Mouse (Mus musculus) neural tube, embryonic 14.5 days (tissue): ENCODE data around the gene Gadd45a. TPM values are rescaled to one million over a fixed set of nuclear protein-coding genes. Genes with fewer than 3 reads are reported as not detected.

ENCODE experiments used
- ATAC-seq: fragments of 200-750 bp; cut with Nextera tagmentation; 2 replicates; pipeline ENCODE4 v1.8.0; 2017; ENCODE audit warnings: low read depth, mild to moderate bottlenecking, moderate TSS enrichment, moderate library complexity
- H3K27ac ChIP-seq: fragments of 300-500 bp; sonication (generic); 2 replicates; pipeline ENCODE4 v1.5.1; 2014; ENCODE audit warnings: low read depth, mild to moderate bottlenecking, control low read depth, low read length, moderate library complexity, mixed read lengths
- H3K27me3 ChIP-seq: fragments of 300-500 bp; sonication (generic); 2 replicates; pipeline ENCODE4 v1.6.1; 2014; ENCODE audit warnings: low read length; ENCODE audit not compliant: control insufficient read depth, insufficient read depth
- H3K36me3 ChIP-seq: fragments of 300-500 bp; sonication (generic); 2 replicates; pipeline ENCODE4 v1.6.1; 2014; ENCODE audit warnings: low read length, mixed read lengths; ENCODE audit not compliant: control insufficient read depth, insufficient read depth
- H3K4me1 ChIP-seq: fragments of 300-500 bp; sonication (generic); 2 replicates; pipeline ENCODE4 v1.6.1; 2014; ENCODE audit warnings: low read length; ENCODE audit not compliant: control insufficient read depth, insufficient read depth
- H3K4me2 ChIP-seq: fragments of 300-500 bp; sonication (generic); 2 replicates; pipeline ENCODE4 v1.6.1; 2014; ENCODE audit warnings: mild to moderate bottlenecking, low read depth, low read length, control low read depth
- H3K4me3 ChIP-seq: fragments of 300-500 bp; sonication (generic); 2 replicates; pipeline ENCODE4 v1.5.1; 2014; ENCODE audit warnings: low read depth, low read length, control low read depth, mixed read lengths
- H3K9ac ChIP-seq: fragments of 300-500 bp; sonication (generic); replicated peaks from 2 replicates; pipeline ENCODE4 v1.6.1; 2014; ENCODE audit warnings: low read depth, mild to moderate bottlenecking, control low read depth, low read length, mixed read lengths
- H3K9me3 ChIP-seq: fragments of 300-500 bp; sonication (generic); 2 replicates; pipeline ENCODE4 v1.6.1; 2016; ENCODE audit warnings: low read length; ENCODE audit not compliant: control insufficient read depth
- WGBS: fragments of 180-500 bp; shearing (Covaris S2); extraction: QIAGEN DNeasy Blood & Tissue Kit; methylation state at CpG from one replicate; pipeline ENCODE4 v1.1.7; 2014; 5-methylcytosine and 5-hydroxymethylcytosine counted together
- polyA plus RNA-seq: library from polyadenylated mRNA; unstranded; fragments of >200 nt; fragmentation: Nextera tagmentation; extraction: Ambion mirVana; gene quantifications from 2 replicates; pipeline ENCODE4 v1.2.1, GENCODE M21; 2014

Gadd45a gene
- polyA plus RNA-seq, 1 experiment from 2014 or later: 12.9 TPM

- Histone ChIP-seq H3K9ac (no peak overlapping the region), H3K4me1 (no peaks in the 10 kb centered on the region), H3K36me3 (no peaks in the 10 kb centered on the region), H3K27me3 (no peaks in the 10 kb centered on the region), H3K27ac (no peak overlapping the region), H3K4me3 (no peak overlapping the region), H3K4me2 (no peak overlapping the region), H3K9me3 (no peaks in the 10 kb centered on the region)
- ATAC-seq: no peak
- 90% methylated on average over 4 of the region's 4 CpGs for WGBS
These were observed 36.2 kb upstream of the Gadd45a start for GRCm38 (mm10) chr6:67073446-67073845.

GRCm38 (mm10) chr6:67071615-67072014, 34.4 kb upstream of the Gadd45a start:
- H3K9me3 ChIP-seq: no peaks in the 10 kb centered on the region
- no peak for ATAC-seq
- 92% methylated on average over 1 of the region's 1 CpGs for WGBS

GRCm38 (mm10) chr6:67069800-67070315, 32.6 kb upstream of the Gadd45a start:
- no peaks in the 10 kb centered on the region for H3K4me1 ChIP-seq
- WGBS: 61% methylated on average over 9 of the region's 9 CpGs
- H3K4me3 ChIP-seq: no peak overlapping the region
- H3K9ac ChIP-seq: no peak overlapping the region
- H3K36me3 ChIP-seq: no peaks in the 10 kb centered on the region
- no peak; the same call in 1 of the 2 replicates for ATAC-seq
- no peak overlapping the region for H3K4me2 ChIP-seq
- no peak overlapping the region for H3K27ac ChIP-seq
- no peaks in the 10 kb centered on the region for H3K9me3 ChIP-seq
- H3K27me3 ChIP-seq: no peaks in the 10 kb centered on the region

More at GRCm38 (mm10) chr6:67071615-67072014, 34.4 kb upstream of the Gadd45a start:
- Histone ChIP-seq H3K4me2 (no peak overlapping the region), H3K27me3 (no peaks in the 10 kb centered on the region), H3K4me1 (no peaks in the 10 kb centered on the region), H3K36me3 (no peaks in the 10 kb centered on the region), H3K9ac (no peak overlapping the region), H3K4me3 (no peak overlapping the region), H3K27ac (no peak overlapping the region)

GRCm38 (mm10) chr6:67069219-67069762, 32.0 kb upstream of the Gadd45a start:
- H3K9ac ChIP-seq: no peak overlapping the region
- H3K4me1 ChIP-seq: no peaks in the 10 kb centered on the region
- no peak for ATAC-seq
- H3K4me3 ChIP-seq: no peak overlapping the region
- H3K27me3 ChIP-seq: no peaks in the 10 kb centered on the region
- H3K4me2 ChIP-seq: no peak overlapping the region
- WGBS: 88% methylated on average over 8 of the region's 8 CpGs
- no peak overlapping the region for H3K27ac ChIP-seq
- no peaks in the 10 kb centered on the region for H3K36me3 ChIP-seq
- H3K9me3 ChIP-seq: no peaks in the 10 kb centered on the region

GRCm38 (mm10) chr6:67060057-67060456, 22.8 kb upstream of the Gadd45a start:
- Histone ChIP-seq H3K9ac (no peak overlapping the region), H3K36me3 (no peaks in the 10 kb centered on the region), H3K4me1 (no peaks in the 10 kb centered on the region), H3K27ac (no peak overlapping the region), H3K4me3 (no peak overlapping the region), H3K4me2 (no peak overlapping the region), H3K9me3 (no peaks in the 10 kb centered on the region), H3K27me3 (no peaks in the 10 kb centered on the region)
- WGBS: 87% methylated on average over 5 of the region's 5 CpGs
- no peak for ATAC-seq

GRCm38 (mm10) chr6:67057991-67058696, 20.9 kb upstream of the Gadd45a start:
- Histone ChIP-seq H3K9me3 (no peaks in the 10 kb centered on the region), H3K4me3 (no peak overlapping the region), H3K4me2 (no peak overlapping the region), H3K4me1 (no peaks in the 10 kb centered on the region), H3K27me3 (no peaks in the 10 kb centered on the region), H3K27ac (no peak overlapping the region), H3K9ac (no peak overlapping the region), H3K36me3 (no peaks in the 10 kb centered on the region)
- WGBS: 92% methylated on average over 7 of the region's 7 CpGs
- ATAC-seq: no peak

GRCm38 (mm10) chr6:67057574-67057973, 20.3 kb upstream of the Gadd45a start:
- Histone ChIP-seq H3K9me3 (no peaks in the 10 kb centered on the region), H3K4me2 (no peak overlapping the region), H3K9ac (no peak overlapping the region), H3K4me3 (no peak overlapping the region), H3K27ac (no peak overlapping the region), H3K36me3 (no peaks in the 10 kb centered on the region), H3K4me1 (no peaks in the 10 kb centered on the region), H3K27me3 (no peaks in the 10 kb centered on the region)
- no peak for ATAC-seq
- WGBS: 87% methylated on average over 5 of the region's 5 CpGs

- H3K9me3 ChIP-seq: no peaks in the 10 kb centered on the region
- no peak overlapping the region for H3K9ac ChIP-seq
- H3K36me3 ChIP-seq: no peaks in the 10 kb centered on the region
- H3K4me1 ChIP-seq: no peaks in the 10 kb centered on the region
- H3K4me2 ChIP-seq: no peak overlapping the region
- no peak for ATAC-seq
- H3K4me3 ChIP-seq: no peak overlapping the region
- H3K27me3 ChIP-seq: no peaks in the 10 kb centered on the region
- 85% methylated on average over 3 of the region's 3 CpGs for WGBS
- no peak overlapping the region for H3K27ac ChIP-seq
These were observed 19.8 kb upstream of the Gadd45a start for GRCm38 (mm10) chr6:67056889-67057564.
